Mouse (Mus musculus): ENCODE results near the gene Snx4.

- no peak for TF ChIP-seq CTCF (IDR thresholded peaks at IDR 0.05)
- TF ChIP-seq POLR2A (IDR thresholded peaks at IDR 0.05; ENCODE audit: insufficient read depth, low read depth, low read length): no peak
- TF ChIP-seq EP300 (IDR thresholded peaks at IDR 0.05; ENCODE audit: insufficient read depth, low read depth, low read length): no peak
Observed at GRCm38 (mm10) chr16:33259824-33260223, 8.6 kb downstream of the Snx4 start.
